Mouse (Mus musculus) cerebellum, postnatal 14 days (tissue): ENCODE results near the gene Rack1.

Experiments used
- DNase-seq, 2 experiments: peaks; one replicate each; pipeline ENCODE4 v3.0.0; 2021; ENCODE audit warnings: mixed read lengths in 2 of 2

Gene Rack1

DNA sequence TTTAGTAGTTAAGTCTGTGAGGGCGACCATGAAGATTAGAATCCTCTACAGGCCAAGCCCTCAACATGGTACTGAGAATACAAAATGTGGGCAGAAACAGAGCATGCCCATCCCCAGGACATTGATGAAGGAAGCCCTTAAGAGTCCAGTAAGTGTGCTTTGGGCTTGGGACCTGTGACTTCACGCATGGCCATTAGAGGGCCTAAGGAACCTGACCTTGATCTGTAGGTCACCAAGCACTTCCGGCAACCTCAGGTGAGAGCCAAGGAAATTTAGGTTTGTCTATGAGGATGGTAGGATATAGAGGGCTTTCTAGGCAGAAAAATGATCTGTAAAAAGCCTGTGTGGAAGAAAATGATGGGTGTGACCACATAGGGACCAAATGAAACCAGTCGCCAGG, 3.8 kb upstream of the Rack1 start:
- DNase-seq, result no peak

DNA sequence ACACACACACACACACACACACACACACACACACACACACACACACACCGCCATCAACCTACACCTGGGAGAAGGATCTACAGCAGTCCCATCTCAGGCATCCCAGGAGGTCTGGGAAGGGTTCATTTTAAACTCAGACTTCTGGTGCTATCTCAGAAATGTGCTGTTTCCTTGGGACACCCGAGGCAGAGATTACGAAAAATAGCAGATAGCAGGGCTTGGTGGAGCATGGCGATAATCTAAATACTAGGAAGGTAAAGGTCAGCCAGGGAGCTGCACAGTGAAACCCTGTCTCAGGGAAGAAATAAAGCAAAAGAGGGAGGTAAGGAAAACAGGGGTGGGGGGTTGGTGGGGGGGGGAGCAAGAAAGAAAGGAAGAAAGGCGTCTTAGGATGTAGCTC, 2.8 kb upstream of the Rack1 start:
- DNase-seq, result no peak

DNA sequence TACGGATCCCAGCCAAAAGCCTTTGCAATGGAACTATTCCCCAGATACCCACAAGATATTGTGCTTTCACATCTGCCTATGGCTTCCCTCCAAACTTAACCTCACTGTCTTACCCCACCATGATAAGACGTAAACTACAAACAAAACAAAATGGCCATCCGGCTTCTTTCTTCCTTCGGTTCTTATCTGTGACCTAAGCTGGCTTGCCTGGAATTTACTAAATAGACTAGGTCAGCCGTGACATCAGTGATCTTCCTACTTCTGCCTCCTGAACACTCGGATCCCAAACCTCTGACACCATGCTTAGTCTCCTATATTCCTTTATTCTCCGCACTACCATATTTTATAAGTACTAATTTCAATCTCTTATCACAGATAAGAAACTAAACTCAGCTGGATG, 1.8 kb upstream of the Rack1 start:
- no peak for DNase-seq

DNA sequence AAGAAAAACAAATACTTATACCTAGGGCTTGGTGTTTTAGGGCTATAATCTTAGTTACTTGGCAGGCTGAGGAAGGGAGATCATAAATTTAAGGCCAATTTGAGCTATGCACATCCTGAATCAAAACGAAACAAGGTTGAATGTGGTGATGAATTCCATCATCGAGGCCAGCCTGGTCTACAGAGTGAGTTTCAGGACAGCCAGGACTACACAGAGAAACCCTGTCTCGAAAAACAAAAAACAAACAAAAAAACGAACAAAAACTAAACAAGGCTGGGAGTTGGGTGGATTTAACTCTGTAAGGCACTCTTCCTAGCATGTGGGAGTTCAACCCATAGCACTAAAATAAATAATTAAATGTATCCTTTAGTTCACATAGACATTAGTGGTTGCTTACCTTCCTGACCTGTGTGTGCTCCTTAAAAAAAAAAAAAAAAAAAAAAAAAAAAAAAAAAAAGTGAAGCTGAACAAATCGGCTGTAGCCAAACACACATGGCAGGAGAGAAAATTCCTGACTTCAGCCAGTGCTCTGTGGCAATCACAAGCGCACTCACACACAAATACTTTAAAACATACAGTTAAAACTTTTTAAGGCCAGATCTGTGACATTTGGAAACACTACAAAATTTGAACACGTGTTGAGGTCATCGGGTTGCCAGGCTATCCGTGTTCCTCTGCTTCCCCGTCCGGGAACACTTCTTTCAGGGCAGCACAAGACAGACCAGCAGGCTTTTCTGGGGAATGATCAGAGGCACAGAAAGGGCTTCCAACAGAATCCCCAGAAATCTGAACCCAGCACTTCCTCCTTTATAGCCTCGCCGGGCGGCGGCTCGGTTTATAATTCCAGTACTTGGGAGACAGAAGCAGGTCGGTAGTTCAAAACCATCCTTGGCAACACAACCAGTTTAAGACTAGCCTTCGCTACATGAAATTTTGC, 880 bp upstream of the Rack1 start:
- DNase-seq, result no peak

DNA sequence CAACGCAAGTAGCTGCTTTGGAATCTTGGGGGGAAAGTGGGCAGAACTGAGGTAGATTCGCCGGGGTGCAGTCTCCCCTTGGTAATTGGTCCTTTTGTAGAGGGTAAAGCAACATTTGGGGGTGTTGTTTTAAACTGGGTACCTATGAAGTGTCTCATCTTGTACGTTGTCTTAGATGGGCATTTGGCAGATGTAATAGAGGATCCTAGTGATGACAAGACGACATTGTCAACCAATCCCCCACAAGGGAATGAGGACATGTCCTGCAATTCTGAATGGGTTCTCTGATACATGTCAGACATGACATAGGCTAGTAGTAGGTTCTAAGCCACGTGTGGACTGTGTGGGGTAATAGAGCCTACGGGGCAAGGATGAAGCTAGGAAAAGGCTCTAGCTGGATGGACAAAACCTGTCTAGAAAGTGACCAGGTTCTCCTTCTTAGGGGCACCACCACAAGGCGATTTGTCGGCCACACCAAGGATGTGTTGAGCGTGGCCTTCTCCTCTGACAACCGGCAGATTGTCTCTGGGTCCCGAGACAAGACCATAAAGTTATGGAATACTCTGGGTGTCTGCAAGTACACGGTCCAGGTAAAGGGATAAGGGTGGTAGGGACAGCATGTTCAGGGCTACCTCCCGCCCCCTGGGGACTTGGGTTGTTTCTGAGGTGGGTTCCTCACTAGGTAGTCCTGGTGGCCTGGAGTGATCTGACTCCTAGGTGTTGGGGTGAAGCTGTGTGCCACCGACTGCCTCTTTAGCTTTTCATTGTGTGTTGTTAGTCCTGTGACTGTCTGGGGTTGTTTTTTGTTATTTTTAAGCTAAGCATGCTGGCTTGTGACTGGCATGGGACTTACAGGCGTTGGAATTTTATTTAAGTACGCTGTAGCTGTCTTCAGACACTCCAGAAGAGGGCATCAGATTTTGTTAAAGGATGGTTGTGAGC, 2.0 kb downstream of the Rack1 start:
- DNase-seq, result no peak

DNA sequence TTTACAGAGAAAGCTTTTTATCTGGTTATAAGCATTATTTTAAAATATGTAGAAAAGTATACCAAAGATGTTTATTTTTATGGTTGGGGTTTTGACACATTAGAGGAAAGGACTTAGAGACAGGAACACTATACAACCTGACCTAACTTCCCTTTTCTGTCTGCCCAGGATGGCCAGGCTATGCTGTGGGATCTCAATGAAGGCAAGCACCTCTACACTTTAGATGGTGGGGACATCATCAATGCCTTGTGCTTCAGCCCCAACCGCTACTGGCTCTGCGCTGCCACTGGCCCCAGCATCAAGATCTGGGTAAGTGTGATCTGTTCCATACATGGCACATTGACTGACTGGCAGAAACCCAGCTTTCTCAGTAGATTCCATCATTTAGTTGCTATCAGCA, 3.9 kb downstream of the Rack1 start:
- DNase-seq, result no peak

DNA sequence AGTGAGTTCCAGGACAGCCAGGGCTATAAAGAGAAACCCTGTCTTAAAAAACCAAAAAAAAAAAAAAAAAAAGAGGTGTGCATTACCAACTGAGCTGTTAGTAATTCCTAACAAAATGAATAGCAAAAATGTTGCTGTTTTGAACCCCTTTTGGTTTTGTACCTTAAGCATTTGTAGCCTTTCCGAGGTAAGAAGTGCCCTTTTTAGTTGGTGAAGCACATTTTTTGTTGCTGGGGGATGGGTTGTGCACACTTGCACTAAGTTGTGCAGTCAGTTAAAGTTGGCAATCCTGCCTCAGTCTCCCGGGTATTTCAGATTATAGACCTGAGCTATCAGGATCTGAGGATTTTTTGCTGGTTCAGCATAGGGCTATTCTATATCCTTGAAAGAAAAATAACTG, 4.8 kb downstream of the Rack1 start:
- DNase-seq, result no peak

DNA sequence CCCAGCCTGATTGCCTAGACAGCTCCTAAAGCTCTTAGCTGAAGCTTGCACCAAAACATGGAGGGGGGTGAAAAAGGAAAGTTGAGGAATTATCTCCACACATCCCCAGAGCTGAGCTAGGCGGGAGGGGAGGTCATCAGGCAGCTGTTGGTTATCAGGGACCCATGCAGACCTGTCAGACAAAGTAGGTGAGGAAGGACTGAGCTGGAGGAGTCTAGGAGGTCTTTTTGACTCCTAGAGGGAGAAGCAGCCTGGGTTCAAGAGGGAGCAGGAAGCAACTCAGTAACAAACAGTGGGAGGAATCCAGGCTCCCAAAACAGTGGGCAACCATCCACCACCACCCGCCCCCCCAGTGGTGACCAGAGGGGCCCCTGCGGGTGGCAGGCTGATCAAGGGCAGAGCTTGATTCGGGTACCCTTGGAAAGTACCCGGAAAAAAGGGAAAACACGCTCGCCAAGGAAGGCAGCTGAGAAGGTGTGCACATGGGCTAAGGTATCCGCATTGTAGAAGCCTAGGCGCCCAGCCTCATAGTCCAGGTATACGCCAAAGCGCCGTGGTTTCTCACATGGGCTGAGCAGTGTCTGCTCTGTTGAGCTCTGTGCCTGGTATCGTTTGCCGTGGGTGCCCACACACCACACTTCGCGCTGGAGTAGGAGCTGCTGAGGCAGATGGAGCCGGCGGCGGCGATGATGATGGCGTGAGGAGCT, 6.9 kb downstream of the Rack1 start:
- peak in 1 of 2 experiments; percentile 30 for DNase-seq

DNA sequence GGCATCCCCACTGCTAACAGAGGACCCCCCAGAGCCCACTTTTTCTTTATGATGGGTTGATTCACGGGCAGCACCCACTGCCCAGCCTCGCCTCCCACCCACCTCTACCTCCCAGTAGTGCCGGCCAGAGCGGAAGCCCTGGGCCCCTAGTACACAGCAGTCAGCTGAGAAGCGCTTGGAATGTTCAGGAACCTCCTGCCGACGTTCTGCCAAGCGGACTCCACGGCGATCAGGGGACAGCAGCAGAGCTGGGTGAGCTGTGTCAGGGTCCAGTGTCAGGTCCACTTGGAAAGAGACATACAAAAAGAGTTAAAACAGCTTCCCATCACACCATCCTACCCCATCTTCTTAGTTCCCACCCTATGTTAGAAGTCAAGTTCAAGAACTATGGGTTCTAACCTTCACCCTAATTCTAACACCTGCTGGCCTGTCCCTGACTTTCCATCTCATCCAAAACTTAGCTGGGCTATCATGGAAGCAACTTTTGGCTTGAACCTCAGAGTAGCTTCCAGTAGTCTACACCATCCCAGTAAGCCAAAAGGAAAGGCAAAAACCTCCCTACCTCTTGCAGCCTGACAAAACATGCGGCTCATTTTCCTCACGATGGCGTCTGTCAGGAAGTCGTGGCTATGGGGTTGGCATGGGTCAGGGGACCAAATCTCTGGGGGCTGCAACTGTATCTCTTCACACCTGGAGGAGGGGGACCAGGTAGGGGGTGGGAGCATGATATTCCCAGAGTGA, 7.6 kb downstream of the Rack1 start:
- DNase-seq, result no peak

DNA sequence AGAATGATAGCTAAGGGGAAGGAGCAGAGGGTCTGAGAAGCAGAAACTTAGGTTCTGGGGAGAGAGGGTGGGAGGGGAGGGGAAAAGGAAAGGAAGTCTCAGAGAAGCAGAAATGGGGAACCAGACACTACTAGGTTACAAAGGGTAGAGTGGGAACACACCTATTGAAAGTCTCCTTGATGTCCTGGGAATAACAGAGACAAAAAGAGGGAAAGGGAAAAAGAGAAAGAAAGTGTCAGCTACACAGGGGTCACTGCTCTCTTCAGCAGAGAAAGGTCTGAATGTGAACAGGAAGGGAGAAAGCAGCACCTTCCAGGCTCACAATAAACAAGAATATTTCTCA, 8.1 kb downstream of the Rack1 start:
- DNase-seq, result no peak

DNA sequence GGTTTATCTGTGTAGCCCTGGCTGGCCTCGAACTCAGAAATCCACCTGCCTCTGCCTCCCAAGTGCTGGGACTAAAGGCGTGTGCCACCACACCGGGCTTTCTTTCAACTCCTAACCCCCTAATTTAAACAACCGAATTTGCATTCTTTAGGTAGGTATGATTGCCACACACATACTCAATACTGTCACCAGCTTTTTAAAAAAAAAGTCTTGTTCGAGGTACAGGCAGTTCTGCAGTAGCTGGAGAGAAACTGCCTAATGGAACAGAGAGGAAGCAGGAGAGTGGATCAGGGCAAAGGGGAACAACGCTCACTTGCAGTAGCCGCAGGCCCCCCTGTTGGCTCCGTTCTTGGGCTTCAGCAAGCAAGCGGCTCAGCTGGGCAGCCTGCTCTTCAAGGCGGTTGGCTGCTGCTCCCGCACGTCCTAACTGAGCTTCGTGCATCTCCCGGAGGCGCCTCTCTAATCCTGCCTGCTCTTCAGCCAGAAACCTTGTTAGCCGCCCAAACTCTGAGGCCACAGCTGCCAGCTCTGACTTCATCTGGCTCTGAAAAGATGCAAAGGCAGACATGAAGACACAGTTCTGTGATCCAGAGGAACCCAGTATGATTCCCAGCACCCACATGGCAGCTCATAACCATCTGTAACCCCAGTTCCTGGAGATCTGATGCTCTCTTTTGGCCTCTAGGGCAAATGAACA, 8.8 kb downstream of the Rack1 start:
- DNase-seq, result peak in 1 of 2 experiments; percentile 26

DNA sequence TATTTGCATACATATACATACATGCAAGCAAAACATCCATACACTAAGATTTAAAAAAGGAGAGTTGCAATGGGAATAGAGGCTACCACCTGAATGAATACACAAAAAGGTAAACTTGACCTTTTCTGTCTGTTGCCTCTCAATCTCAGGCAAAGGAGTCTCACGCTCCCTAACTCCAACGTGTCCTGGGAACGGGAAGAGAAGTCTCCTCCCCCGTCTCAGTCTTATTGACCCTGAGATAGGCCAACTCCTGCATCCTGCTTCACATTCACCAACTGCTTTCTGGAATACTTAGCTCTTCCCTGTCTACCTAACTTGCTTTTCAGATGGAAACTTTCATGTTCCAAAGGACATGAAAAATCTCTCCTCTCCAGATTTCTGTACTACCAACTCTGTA, 9.3 kb downstream of the Rack1 start:
- no peak for DNase-seq

DNA sequence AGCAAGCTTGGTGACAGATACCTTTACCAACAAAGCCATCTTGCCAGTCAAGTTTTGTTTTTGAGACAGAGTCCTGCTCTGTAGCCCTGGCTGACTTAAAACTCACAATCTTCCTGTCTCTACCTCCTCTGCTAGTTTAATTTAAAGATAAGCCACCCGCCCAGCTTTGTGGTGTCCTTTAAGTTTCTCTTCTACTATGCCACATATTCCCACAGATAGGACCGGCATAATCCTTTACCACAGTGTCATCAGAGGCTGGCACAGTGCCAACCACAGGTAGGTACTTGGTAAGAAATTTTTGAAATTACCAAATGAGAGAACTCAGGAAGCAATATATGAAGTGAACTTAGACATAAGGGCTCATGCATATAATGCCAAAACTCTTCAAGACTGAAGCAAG, 10.0 kb downstream of the Rack1 start:
- peak in 1 of 2 experiments; percentile 28 for DNase-seq

DNA sequence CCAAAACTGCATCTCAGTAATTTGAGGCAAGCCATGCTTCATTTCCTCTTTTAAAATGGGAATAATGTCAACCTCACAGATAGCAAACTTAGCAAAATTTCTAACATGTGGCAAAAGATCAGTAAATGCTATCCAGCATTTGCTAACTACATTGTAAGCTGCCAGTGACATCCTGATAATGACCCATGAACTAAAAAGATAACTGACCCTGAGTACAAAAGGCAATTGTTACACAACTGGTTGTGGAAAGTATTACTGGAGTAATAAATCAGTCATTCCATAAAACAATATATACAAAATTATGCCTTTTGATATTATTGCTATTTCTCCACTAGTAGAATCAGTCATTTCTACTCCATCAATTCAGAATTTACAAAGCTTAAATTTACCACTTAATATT, 13.7 kb downstream of the Rack1 start:
- no peak for DNase-seq

DNA sequence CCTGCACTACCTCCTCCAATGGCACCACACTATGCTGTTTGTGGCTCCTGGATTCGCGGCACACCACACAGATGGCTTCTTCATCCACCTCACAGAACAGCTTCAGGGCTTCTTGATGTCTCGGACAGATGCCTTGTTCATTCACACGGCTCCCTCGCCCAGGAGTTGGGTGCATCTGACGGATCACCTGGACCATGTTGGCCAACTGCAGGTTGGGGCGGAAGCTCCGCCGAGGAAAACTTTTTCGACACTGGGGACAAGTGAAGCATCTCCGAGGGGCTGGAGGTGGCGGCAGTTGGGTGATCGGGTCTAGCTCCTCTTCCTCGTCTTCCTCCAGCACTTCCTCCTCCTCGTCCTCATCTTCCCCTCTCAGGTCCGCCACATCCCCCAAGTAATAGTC, 15.7 kb downstream of the Rack1 start:
- peak in 1 of 2 experiments; percentile 35 for DNase-seq

DNA sequence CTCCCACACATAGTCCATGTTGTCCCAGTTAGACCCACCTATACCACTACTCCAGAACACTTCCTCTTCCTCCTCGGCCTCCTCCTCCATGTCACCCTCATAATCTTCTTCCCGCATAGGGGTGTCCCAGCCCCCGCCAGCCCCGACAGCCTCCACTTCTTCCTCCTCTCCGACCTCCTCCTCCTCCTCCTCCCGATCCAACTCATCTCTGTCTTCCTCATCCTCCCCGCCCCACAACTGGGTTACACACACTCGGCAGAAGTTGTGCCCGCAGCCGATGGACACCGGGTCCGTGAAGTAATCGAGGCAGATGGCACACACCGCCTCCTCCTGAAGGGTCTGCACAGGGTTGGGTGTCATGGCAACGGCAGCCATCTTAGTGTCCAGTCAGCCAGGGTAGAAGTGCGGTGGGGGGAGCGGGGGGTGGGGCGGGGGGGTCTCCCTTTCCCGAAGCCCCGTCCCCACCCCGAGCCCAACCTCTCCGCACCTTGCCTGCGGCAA, 16.2 kb downstream of the Rack1 start:
- DNase-seq, result peak in 1 of 2 experiments; percentile 79

DNA sequence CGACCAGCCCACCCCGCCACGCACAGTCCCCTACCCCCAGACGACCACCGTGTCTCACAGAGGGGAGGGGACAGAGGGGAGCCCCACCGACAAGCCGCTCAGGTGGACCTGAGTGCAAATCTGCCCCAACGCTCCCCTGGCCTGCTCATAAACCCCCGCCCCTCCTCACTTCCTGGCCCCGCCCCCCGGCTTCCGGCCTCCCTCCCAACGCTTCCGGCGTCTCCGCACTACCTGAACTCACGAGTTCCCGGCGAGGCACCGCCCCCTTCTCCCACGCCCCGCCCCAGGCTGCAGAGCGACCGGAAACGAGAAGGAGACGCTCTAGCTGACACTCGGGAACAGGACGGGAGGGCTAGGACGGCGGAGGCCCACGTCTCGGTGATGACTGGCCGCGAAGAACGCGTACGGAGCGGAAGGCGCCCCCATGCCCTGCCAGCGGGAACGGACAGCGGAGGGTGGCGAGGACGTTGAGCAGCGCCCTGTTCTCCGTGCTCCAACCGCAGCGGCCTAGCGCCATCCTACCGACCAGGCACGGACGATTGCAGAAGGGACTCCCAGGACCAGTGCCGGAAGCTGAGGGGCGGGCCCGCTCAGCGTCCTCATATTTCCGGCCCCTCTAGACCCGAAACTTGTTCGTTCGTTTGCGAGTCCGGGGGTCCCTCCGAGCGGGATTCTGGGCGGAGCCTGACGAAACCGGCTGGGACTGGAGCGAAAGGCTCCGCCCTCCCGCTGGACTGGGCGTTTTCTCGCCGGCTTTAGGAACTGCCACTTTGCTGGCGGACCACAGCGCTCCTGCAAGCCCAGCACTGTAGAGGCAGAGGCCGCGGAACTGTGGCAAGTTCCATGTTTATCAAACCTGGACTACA, 16.9 kb downstream of the Rack1 start, which contains the start of gene Trim41:
Trim41 (minus strand) TSS at position 554 of the 866 bp plus-strand sequence.
- peak; percentile 99 to 100 for DNase-seq

DNA sequence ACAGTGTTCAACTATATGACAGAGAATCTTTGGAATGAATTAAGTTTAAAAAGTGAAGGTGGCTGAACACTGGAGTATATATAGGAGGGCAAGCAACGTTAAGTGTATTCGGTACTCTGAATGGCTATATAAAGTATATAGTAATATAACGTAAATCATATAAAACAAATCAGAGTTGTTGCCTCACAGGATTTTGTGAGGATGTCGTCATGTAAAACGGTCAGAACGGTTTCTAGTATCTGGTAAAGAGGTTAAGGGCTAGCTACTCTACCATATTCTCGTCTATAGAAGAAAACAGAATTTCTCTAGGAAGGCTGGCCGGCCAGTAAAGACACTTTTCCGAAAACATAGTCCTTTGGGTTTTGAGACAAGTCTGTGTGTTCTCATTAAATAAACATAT, 17.7 kb downstream of the Rack1 start:
- no peak for DNase-seq

DNA sequence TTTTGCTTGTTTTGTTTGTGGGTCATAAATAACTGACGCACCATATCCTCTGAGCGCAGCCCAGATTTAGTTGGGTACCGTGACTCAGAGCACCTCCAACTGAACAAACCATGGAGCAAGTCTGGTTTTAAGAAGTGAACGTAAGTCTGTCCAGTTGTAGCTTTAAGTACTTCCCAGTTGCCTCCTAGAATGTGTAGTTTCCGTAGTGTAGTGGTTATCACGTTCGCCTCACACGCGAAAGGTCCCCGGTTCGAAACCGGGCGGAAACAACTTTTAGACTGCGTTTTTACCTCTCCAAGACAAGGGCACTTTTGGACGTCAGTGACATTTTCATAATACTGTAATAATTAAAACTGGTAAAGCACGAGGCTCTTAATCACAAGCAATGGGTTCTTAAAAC, 18.2 kb downstream of the Rack1 start:
- DNase-seq, result peak; percentile 90 to 91

DNA sequence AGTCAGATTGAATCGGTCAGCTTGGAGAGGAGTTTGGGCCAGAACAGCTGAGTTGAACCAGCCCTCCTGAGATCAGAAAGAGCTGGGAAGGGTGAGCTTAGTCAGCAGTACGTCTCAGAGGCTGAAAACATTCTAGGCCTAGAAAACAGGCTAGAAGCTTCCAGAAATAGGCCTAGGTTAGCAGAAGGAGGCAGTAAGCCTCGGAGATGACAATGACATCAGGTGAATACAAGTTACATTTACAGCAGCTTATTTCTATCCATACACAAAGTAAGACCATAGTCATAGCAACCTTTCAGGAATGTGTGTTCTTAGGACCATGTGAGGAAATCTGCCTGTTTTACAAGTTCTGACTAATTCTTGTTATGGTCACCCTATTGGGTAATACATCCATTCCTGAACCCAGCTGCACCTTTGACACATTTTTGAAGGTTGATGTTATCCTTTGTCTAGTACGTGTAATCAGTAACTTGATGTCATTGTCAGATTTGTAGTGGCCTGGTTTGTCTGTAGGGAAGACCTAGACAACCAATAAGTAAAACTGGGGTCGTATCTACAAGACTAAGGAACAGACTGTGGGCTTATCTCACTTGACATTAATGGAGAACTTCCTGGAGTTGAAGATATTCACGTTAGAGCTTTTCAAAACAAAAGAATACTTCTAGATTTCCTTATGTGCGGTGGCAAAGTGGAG, 19.6 kb downstream of the Rack1 start:
- no peak for DNase-seq
